Mouse (Mus musculus) hindbrain, postnatal 0 days (tissue): ENCODE measurements at regions not wholly inside any gene's neighbourhood (a gene's known extent, or its start where the extent isn't known, plus 50 kb on each side); places are given as distances from the start of the nearest gene placed in this dataset.
"Not testable (repeated sequence)": the region's sequence is repeated elsewhere in the genome, so short reads cannot be mapped to it uniquely, and the experiment has no call there.

ENCODE experiments used
- ATAC-seq: fragments of 200-750 bp; cut with Nextera tagmentation; 2 replicates; pipeline ENCODE4 v1.8.0; 2017; ENCODE audit warnings: mild to moderate bottlenecking, moderate TSS enrichment, moderate library complexity
- DNase-seq: peaks from one replicate; pipeline ENCODE4 v3.0.0-alpha.2; 2015; ENCODE audit warnings: low spot score
- H3K27ac ChIP-seq: fragments of 300-500 bp; sonication (generic); 2 replicates; pipeline ENCODE4 v1.5.1; 2014; ENCODE audit warnings: mild to moderate bottlenecking
- H3K27me3 ChIP-seq: fragments of 300-500 bp; sonication (generic); 2 replicates; pipeline ENCODE4 v1.6.1; 2014; ENCODE audit warnings: low read length, mixed read lengths; ENCODE audit not compliant: insufficient read depth
- H3K36me3 ChIP-seq: fragments of 300-500 bp; sonication (generic); 2 replicates; pipeline ENCODE4 v1.6.1; 2014; ENCODE audit warnings: low read length, mixed read lengths; ENCODE audit not compliant: insufficient read depth
- H3K4me1 ChIP-seq: fragments of 300-500 bp; sonication (generic); 2 replicates; pipeline ENCODE4 v1.6.1; 2014; ENCODE audit warnings: antibody characterized with exemption, low read length, mixed read lengths; ENCODE audit not compliant: insufficient read depth
- H3K4me2 ChIP-seq: fragments of 300-500 bp; sonication (generic); 2 replicates; pipeline ENCODE4 v1.6.1; 2014; ENCODE audit warnings: low read depth, mild to moderate bottlenecking, low read length, moderate library complexity, mixed read lengths
- H3K4me3 ChIP-seq: fragments of 300-500 bp; sonication (generic); 2 replicates; pipeline ENCODE4 v1.5.1; 2014; ENCODE audit warnings: low read length
- H3K9ac ChIP-seq: fragments of 300-500 bp; sonication (generic); replicated peaks from 2 replicates; pipeline ENCODE4 v1.6.1; 2014; ENCODE audit warnings: mild to moderate bottlenecking, low read length, moderate library complexity, mixed read lengths
- H3K9me3 ChIP-seq: fragments of 300-500 bp; sonication (generic); 2 replicates; pipeline ENCODE4 v1.6.1; 2016; ENCODE audit warnings: low read length, mixed read lengths
- CTCF ChIP-seq: IDR thresholded peaks from 2 replicates; pipeline ENCODE4 v1.5.1; 2016; ENCODE audit warnings: antibody characterized with exemption, control low read depth, low read depth
- WGBS: fragments of 180-500 bp; shearing (Covaris S2); extraction: QIAGEN DNeasy Blood & Tissue Kit; methylation state at CpG from one replicate; pipeline ENCODE4 v1.1.7; 2014; 5-methylcytosine and 5-hydroxymethylcytosine counted together

GRCm38 (mm10) chr6:5594011-5594410 is 97.9 kb upstream of the Pdk4 start:
- Histone ChIP-seq H3K4me3 (no peak overlapping the region), H3K4me1 (no peaks in the 10 kb centered on the region), H3K27ac (no peak overlapping the region), H3K9ac (no peak overlapping the region), H3K4me2 (no peak overlapping the region), H3K27me3 (no peaks in the 10 kb centered on the region), H3K9me3 (no peaks in the 10 kb centered on the region), H3K36me3 (no peaks in the 10 kb centered on the region)
- ATAC-seq = peak; percentile 43; the same call in 1 of the 2 replicates
- DNase-seq = peak; percentile 25
- TF ChIP-seq CTCF = peak; percentile 33; the same call in 1 of the 2 replicates
- WGBS = 73% methylated on average over 6 of the region's 6 CpGs

- TF ChIP-seq CTCF = peak; percentile 96
- H3K36me3 ChIP-seq = no peaks in the 10 kb centered on the region
- no peak overlapping the region for H3K9ac ChIP-seq
- no peak overlapping the region for H3K27ac ChIP-seq
- no peaks in the 10 kb centered on the region for H3K9me3 ChIP-seq
- peak; percentile 92 for DNase-seq
- H3K4me1 ChIP-seq = no peaks in the 10 kb centered on the region
- ATAC-seq = peak; percentile 90
- no peak overlapping the region for H3K4me2 ChIP-seq
- 6% methylated on average over 10 of the region's 10 CpGs for WGBS
- H3K4me3 ChIP-seq = no peak overlapping the region
- no peaks in the 10 kb centered on the region for H3K27me3 ChIP-seq
These were observed 93.5 kb upstream of the Pdk4 start for GRCm38 (mm10) chr6:5589635-5590034.

- H3K27me3 ChIP-seq = no peaks in the 10 kb centered on the region
- H3K27ac ChIP-seq = no peak overlapping the region
- WGBS = 95% methylated on average over 2 of the region's 2 CpGs
- H3K4me1 ChIP-seq = no peaks in the 10 kb centered on the region
- H3K4me2 ChIP-seq = no peak overlapping the region
- H3K9ac ChIP-seq = no peak overlapping the region
- no peaks in the 10 kb centered on the region for H3K36me3 ChIP-seq
- TF ChIP-seq CTCF = no peak
- no peaks in the 10 kb centered on the region for H3K9me3 ChIP-seq
- no peak overlapping the region for H3K4me3 ChIP-seq
- no peak for ATAC-seq
- DNase-seq = no peak
These were observed 86.9 kb upstream of the Pdk4 start for GRCm38 (mm10) chr6:5582923-5583525.

- not testable (repeated sequence) for DNase-seq, H3K36me3 ChIP-seq, H3K4me2 ChIP-seq, H3K4me3 ChIP-seq, H3K9me3 ChIP-seq, H3K27ac ChIP-seq, H3K4me1 ChIP-seq, ATAC-seq, H3K9ac ChIP-seq, H3K27me3 ChIP-seq
- WGBS = 76% methylated on average over 2 of the region's 2 CpGs
These were observed 80.8 kb upstream of the Pdk4 start for GRCm38 (mm10) chr6:5576891-5577290.

GRCm38 (mm10) chr6:5566582-5566981 is 70.5 kb upstream of the Pdk4 start:
- no peaks in the 10 kb centered on the region for H3K9me3 ChIP-seq
- H3K4me3 ChIP-seq = no peak overlapping the region
- no peaks in the 10 kb centered on the region for H3K4me1 ChIP-seq
- H3K4me2 ChIP-seq = no peak overlapping the region
- no peaks in the 10 kb centered on the region for H3K36me3 ChIP-seq
- H3K27me3 ChIP-seq = no peaks in the 10 kb centered on the region
- ATAC-seq (no peak), DNase-seq (no peak)
- no peak for TF ChIP-seq CTCF
- 83% methylated on average over 5 of the region's 5 CpGs for WGBS
- H3K27ac ChIP-seq = no peak overlapping the region
- no peak overlapping the region for H3K9ac ChIP-seq

GRCm38 (mm10) chr6:5565049-5565448 is 68.9 kb upstream of the Pdk4 start:
- no peaks in the 10 kb centered on the region for H3K27me3 ChIP-seq
- DNase-seq (no peak), ATAC-seq (no peak)
- no peak overlapping the region for H3K27ac ChIP-seq
- no peaks in the 10 kb centered on the region for H3K9me3 ChIP-seq
- no peaks in the 10 kb centered on the region for H3K4me1 ChIP-seq
- no peak overlapping the region for H3K4me2 ChIP-seq
- no peaks in the 10 kb centered on the region for H3K36me3 ChIP-seq
- TF ChIP-seq CTCF = no peak
- WGBS = 83% methylated on average over 2 of the region's 2 CpGs
- no peak overlapping the region for H3K9ac ChIP-seq
- no peak overlapping the region for H3K4me3 ChIP-seq

- ATAC-seq = no peak
- H3K9ac ChIP-seq = no peak overlapping the region
- WGBS = 61% methylated on average over 4 of the region's 4 CpGs
These were observed 57.7 kb upstream of the Pdk4 start for GRCm38 (mm10) chr6:5553703-5554394.

More at GRCm38 (mm10) chr6:5553703-5554394, 57.7 kb upstream of the Pdk4 start:
- Histone ChIP-seq H3K4me1 (no peaks in the 10 kb centered on the region), H3K27ac (no peak overlapping the region), H3K4me2 (no peak overlapping the region), H3K36me3 (no peaks in the 10 kb centered on the region), H3K27me3 (no peaks in the 10 kb centered on the region), H3K4me3 (no peak overlapping the region), H3K9me3 (no peaks in the 10 kb centered on the region)
- DNase-seq = no peak
- TF ChIP-seq CTCF = no peak
